Mouse (Mus musculus): ENCODE data around the gene Polr2h. TPM values are rescaled to one million over a fixed set of nuclear protein-coding genes. Genes with fewer than 3 reads are reported as not detected.
A peak's percentile ranks its signal among the peaks of the same experiment; 100 is the strongest.

Polr2h gene
- polyA plus RNA-seq, 1 experiment from 2014 or later: 27.5 TPM

GRCm38 (mm10) chr16:20724338-20724748 is 6.9 kb downstream of the Polr2h start:
- TF ChIP-seq CTCF (IDR thresholded peaks at IDR 0.05; ENCODE audit: low read depth): peak; percentile 84
- no peak for TF ChIP-seq EP300 (IDR thresholded peaks at IDR 0.05; ENCODE audit: low read depth)
- H3K27ac ChIP-seq (ENCODE audit: low read depth): peak overlapping the region; percentile 41; the same call in 1 of the 2 replicates
- H3K4me2 ChIP-seq (ENCODE audit: low read depth, low read length): no peak overlapping the region; the same call in 1 of the 2 replicates
- H3K4me1 ChIP-seq (ENCODE audit: insufficient read depth): peaks cover 11% of the 10 kb centered on the region
- ATAC-seq (peak; percentile 90), DNase-seq (peak; percentile 64)
- H3K36me3 ChIP-seq (replicated peaks; ENCODE audit: insufficient read depth, low read length): peaks cover 19% of the 10 kb centered on the region
- no peaks in the 10 kb centered on the region for H3K9me3 ChIP-seq (ENCODE audit: low read length)
- no peak overlapping the region for H3K9ac ChIP-seq (replicated peaks)
- no peaks in the 10 kb centered on the region for H3K27me3 ChIP-seq (ENCODE audit: insufficient read depth, low read length)
- 29% methylated on average over 5 of the region's 5 CpGs for WGBS (ENCODE audit: insufficient replicate concordance)
- H3K4me3 ChIP-seq (ENCODE audit: low read depth, low read length): no peak overlapping the region

- Histone ChIP-seq H3K4me3 (ENCODE audit: low read depth, low read length) (no peak overlapping the region), H3K4me1 (ENCODE audit: insufficient read depth) (peaks cover 11% of the 10 kb centered on the region), H3K27me3 (ENCODE audit: insufficient read depth, low read length) (no peaks in the 10 kb centered on the region; the same call in 1 of the 2 replicates), H3K9ac (replicated peaks) (no peak overlapping the region), H3K9me3 (ENCODE audit: low read length) (no peaks in the 10 kb centered on the region), H3K27ac (ENCODE audit: low read depth) (no peak overlapping the region), H3K4me2 (ENCODE audit: low read depth, low read length) (no peak overlapping the region), H3K36me3 (replicated peaks; ENCODE audit: insufficient read depth, low read length) (peaks cover 12% of the 10 kb centered on the region)
- 83% methylated on average over 7 of the region's 7 CpGs for WGBS (ENCODE audit: insufficient replicate concordance)
- ATAC-seq (no peak), DNase-seq (no peak)
- TF ChIP-seq EP300 (IDR thresholded peaks at IDR 0.05; ENCODE audit: low read depth) (no peak), CTCF (IDR thresholded peaks at IDR 0.05; ENCODE audit: low read depth) (no peak)
Measured at GRCm38 (mm10) chr16:20725321-20725720, 7.9 kb downstream of the Polr2h start.

GRCm38 (mm10) chr16:20725750-20726149 is 8.3 kb downstream of the Polr2h start:
- Histone ChIP-seq H3K9me3 (ENCODE audit: low read length) (no peaks in the 10 kb centered on the region), H3K4me2 (ENCODE audit: low read depth, low read length) (no peak overlapping the region), H3K27ac (ENCODE audit: low read depth) (no peak overlapping the region), H3K36me3 (replicated peaks; ENCODE audit: insufficient read depth, low read length) (peaks cover 9% of the 10 kb centered on the region), H3K4me3 (ENCODE audit: low read depth, low read length) (no peak overlapping the region), H3K9ac (replicated peaks) (no peak overlapping the region), H3K27me3 (ENCODE audit: insufficient read depth, low read length) (no peaks in the 10 kb centered on the region; the same call in 1 of the 2 replicates), H3K4me1 (ENCODE audit: insufficient read depth) (peaks cover 13% of the 10 kb centered on the region)
- 64% methylated on average over 4 of the region's 4 CpGs for WGBS (ENCODE audit: insufficient replicate concordance)
- TF ChIP-seq CTCF (IDR thresholded peaks at IDR 0.05; ENCODE audit: low read depth) (no peak), EP300 (IDR thresholded peaks at IDR 0.05; ENCODE audit: low read depth) (no peak)
- no peak for DNase-seq
- ATAC-seq: no peak

- Histone ChIP-seq H3K27ac (ENCODE audit: low read depth) (no peak overlapping the region), H3K9me3 (ENCODE audit: low read length) (no peaks in the 10 kb centered on the region), H3K4me1 (ENCODE audit: insufficient read depth) (peaks cover 15% of the 10 kb centered on the region), H3K4me3 (ENCODE audit: low read depth, low read length) (no peak overlapping the region), H3K36me3 (replicated peaks; ENCODE audit: insufficient read depth, low read length) (peaks cover 7% of the 10 kb centered on the region), H3K27me3 (ENCODE audit: insufficient read depth, low read length) (peaks cover 2% of the 10 kb centered on the region), H3K4me2 (ENCODE audit: low read depth, low read length) (no peak overlapping the region), H3K9ac (replicated peaks) (no peak overlapping the region)
- DNase-seq (no peak), ATAC-seq (no peak)
- no peak for TF ChIP-seq CTCF (IDR thresholded peaks at IDR 0.05; ENCODE audit: low read depth)
- TF ChIP-seq EP300 (IDR thresholded peaks at IDR 0.05; ENCODE audit: low read depth): no peak
- 39% methylated on average over 1 of the region's 1 CpGs for WGBS (ENCODE audit: insufficient replicate concordance)
Measured at GRCm38 (mm10) chr16:20726384-20726783, 8.9 kb downstream of the Polr2h start.

GRCm38 (mm10) chr16:20730293-20730711 is 12.8 kb downstream of the Polr2h start:
- Histone ChIP-seq H3K4me2 (ENCODE audit: low read depth, low read length) (peak overlapping the region; percentile 61), H3K36me3 (replicated peaks; ENCODE audit: insufficient read depth, low read length) (no peaks in the 10 kb centered on the region; the same call in none of the 2 replicates), H3K4me3 (ENCODE audit: low read depth, low read length) (peak overlapping the region; percentile 38), H3K4me1 (ENCODE audit: insufficient read depth) (peaks cover 23% of the 10 kb centered on the region), H3K9me3 (ENCODE audit: low read length) (no peaks in the 10 kb centered on the region), H3K27me3 (ENCODE audit: insufficient read depth, low read length) (peaks cover 41% of the 10 kb centered on the region), H3K27ac (ENCODE audit: low read depth) (peak overlapping the region; percentile 91), H3K9ac (replicated peaks) (no peak overlapping the region)
- WGBS (ENCODE audit: insufficient replicate concordance): 26% methylated on average over 5 of the region's 5 CpGs
- DNase-seq (peak; percentile 64), ATAC-seq (peak; percentile 92)
- TF ChIP-seq CTCF (IDR thresholded peaks at IDR 0.05; ENCODE audit: low read depth) (no peak), EP300 (IDR thresholded peaks at IDR 0.05; ENCODE audit: low read depth) (peak; percentile 63; the same call in 1 of the 2 replicates)

- no peak overlapping the region for H3K27ac ChIP-seq (ENCODE audit: low read depth)
- H3K27me3 ChIP-seq (ENCODE audit: insufficient read depth, low read length): peaks cover 46% of the 10 kb centered on the region
- WGBS (ENCODE audit: insufficient replicate concordance): 59% methylated on average over 5 of the region's 5 CpGs
- no peak for ATAC-seq
- TF ChIP-seq CTCF (IDR thresholded peaks at IDR 0.05; ENCODE audit: low read depth): no peak
- no peak for TF ChIP-seq EP300 (IDR thresholded peaks at IDR 0.05; ENCODE audit: low read depth)
- DNase-seq: no peak
- H3K9ac ChIP-seq (replicated peaks): no peak overlapping the region
- H3K36me3 ChIP-seq (replicated peaks; ENCODE audit: insufficient read depth, low read length): no peaks in the 10 kb centered on the region
- peaks cover 23% of the 10 kb centered on the region for H3K4me1 ChIP-seq (ENCODE audit: insufficient read depth)
- no peak overlapping the region for H3K4me3 ChIP-seq (ENCODE audit: low read depth, low read length)
- H3K4me2 ChIP-seq (ENCODE audit: low read depth, low read length): no peak overlapping the region
- no peaks in the 10 kb centered on the region for H3K9me3 ChIP-seq (ENCODE audit: low read length)
Measured at GRCm38 (mm10) chr16:20731688-20732087, 14.2 kb downstream of the Polr2h start.

All from liver, postnatal 0 days (tissue).